Mouse (Mus musculus): ENCODE measurements around the gene Frg2f1. TPM values are rescaled to one million over a fixed set of nuclear protein-coding genes. Genes with fewer than 3 reads are reported as not detected.

The Frg2f1 gene
- polyA plus RNA-seq, 1 experiment from 2014 or later = 1.9 TPM

DNA sequence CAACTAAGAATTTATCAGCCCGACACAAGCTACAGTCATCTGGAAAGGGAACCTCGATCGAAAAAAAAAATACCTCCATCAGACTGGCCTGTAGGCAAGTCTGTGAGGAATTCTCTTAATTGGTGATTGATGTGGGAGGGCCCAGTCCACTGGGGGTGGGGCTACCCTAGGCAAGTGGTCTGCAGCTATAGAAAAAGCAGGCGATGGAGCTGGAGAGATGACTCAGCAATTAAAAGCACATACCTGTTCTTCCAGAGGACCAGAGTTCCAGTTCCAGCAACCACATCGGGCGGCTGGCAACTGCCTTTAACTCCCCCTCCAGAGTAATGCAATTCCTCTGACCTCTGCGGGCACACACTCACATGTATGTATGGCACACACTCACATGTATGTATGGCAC is 54.4 kb downstream of the Frg2f1 start:
- 73% methylated on average over 7 of the region's 7 CpGs for WGBS

DNA sequence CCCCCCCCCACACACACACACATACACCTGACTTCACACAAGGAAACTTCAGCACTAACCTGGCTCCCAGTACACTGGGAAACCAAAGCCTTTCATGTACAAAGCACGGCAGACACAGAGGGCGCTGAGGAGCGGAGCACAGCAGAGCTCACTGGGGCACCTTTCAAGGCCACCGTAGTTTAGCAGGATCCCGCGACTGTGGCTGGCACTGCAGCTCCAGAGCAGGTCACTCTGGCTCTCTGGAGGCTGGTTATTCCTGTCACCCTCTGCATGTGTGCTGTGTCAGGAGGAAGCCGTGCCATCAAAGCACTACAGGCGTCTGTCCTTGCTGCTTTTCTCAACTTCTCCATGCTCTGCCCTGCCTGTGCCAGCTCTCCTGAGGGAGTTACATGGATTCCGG is 56.3 kb downstream of the Frg2f1 start:
- Histone ChIP-seq H3K4me3 (ENCODE audit: low read depth, low read length) (no peak overlapping the region), H3K27me3 (replicated peaks; ENCODE audit: control insufficient read depth, insufficient read depth, low read length) (no peaks in the 10 kb centered on the region), H3K9me3 (ENCODE audit: control insufficient read depth, low read length) (no peaks in the 10 kb centered on the region), H3K9ac (ENCODE audit: low read depth, low read length) (no peak overlapping the region), H3K27ac (ENCODE audit: low read depth, low read length) (no peak overlapping the region), H3K4me1 (replicated peaks; ENCODE audit: control insufficient read depth, insufficient read depth, low read length) (no peaks in the 10 kb centered on the region), H3K36me3 (ENCODE audit: control insufficient read depth, insufficient read depth, low read length) (no peaks in the 10 kb centered on the region), H3K4me2 (no peak overlapping the region)
- no peak for DNase-seq (ENCODE audit: low spot score)
- no peak for ATAC-seq (replicated peaks; ENCODE audit: low FRiP score)
- 51% methylated on average over 9 of the region's 9 CpGs for WGBS

More for the DNA sequence above, 54.4 kb downstream of the Frg2f1 start:
- no peak overlapping the region for H3K9ac ChIP-seq (ENCODE audit: low read depth, low read length)
- no peaks in the 10 kb centered on the region for H3K27me3 ChIP-seq (replicated peaks; ENCODE audit: control insufficient read depth, insufficient read depth, low read length)
- DNase-seq (ENCODE audit: low spot score) = no peak
- H3K4me3 ChIP-seq (ENCODE audit: low read depth, low read length) = no peak overlapping the region
- no peak overlapping the region for H3K27ac ChIP-seq (ENCODE audit: low read depth, low read length)
- no peak for ATAC-seq (replicated peaks; ENCODE audit: low FRiP score)
- H3K9me3 ChIP-seq (ENCODE audit: control insufficient read depth, low read length) = no peaks in the 10 kb centered on the region
- no peak overlapping the region for H3K4me2 ChIP-seq
- H3K4me1 ChIP-seq (replicated peaks; ENCODE audit: control insufficient read depth, insufficient read depth, low read length) = no peaks in the 10 kb centered on the region
- no peaks in the 10 kb centered on the region for H3K36me3 ChIP-seq (ENCODE audit: control insufficient read depth, insufficient read depth, low read length)

Other genes starting within 250 kb of the Frg2f1 start
- gene Ybx1, start 244.9 kb downstream of the Frg2f1 start, polyA plus RNA-seq (2014; fragmentation: Nextera tagmentation; extraction: Ambion mirVana) = 952 and 969 TPM in 2 replicates
- gene Ppih, start 219.0 kb downstream of the Frg2f1 start, polyA plus RNA-seq (2014; fragmentation: Nextera tagmentation; extraction: Ambion mirVana) = 138 and 140 TPM in 2 replicates
- 1.6 and 3.7 TPM in 2 replicates for gene Ccdc30, start 124.0 kb downstream of the Frg2f1 start, polyA plus RNA-seq (2014; fragmentation: Nextera tagmentation; extraction: Ambion mirVana)
- 29.2 and 30.8 TPM in 2 replicates for gene Ppcs, start 117.1 kb downstream of the Frg2f1 start, polyA plus RNA-seq (2014; fragmentation: Nextera tagmentation; extraction: Ambion mirVana)
- gene Zmynd12, start 116.7 kb downstream of the Frg2f1 start, polyA plus RNA-seq (2014; fragmentation: Nextera tagmentation; extraction: Ambion mirVana) = 0.32 TPM in 1 of 2 replicates, not detected in the other
- gene Rimkla, start 46.9 kb downstream of the Frg2f1 start, polyA plus RNA-seq (2014; fragmentation: Nextera tagmentation; extraction: Ambion mirVana) = 0.34 and 0.44 TPM in 2 replicates
- gene Foxj3, start 2.5 kb downstream of the Frg2f1 start, polyA plus RNA-seq (2014; fragmentation: Nextera tagmentation; extraction: Ambion mirVana) = 16.5 and 19.1 TPM in 2 replicates
- gene Guca2a, start 98.2 kb upstream of the Frg2f1 start, polyA plus RNA-seq (2014; fragmentation: Nextera tagmentation; extraction: Ambion mirVana) = 0.62 TPM in 1 of 2 replicates, not detected in the other
- 0.40 TPM in 1 of 2 replicates, not detected in the other for gene Guca2b, start 119.4 kb upstream of the Frg2f1 start, polyA plus RNA-seq (2014; fragmentation: Nextera tagmentation; extraction: Ambion mirVana)
- 2.7 and 2.9 TPM in 2 replicates for gene Hivep3, start 194.3 kb upstream of the Frg2f1 start, polyA plus RNA-seq (2014; fragmentation: Nextera tagmentation; extraction: Ambion mirVana)